Mouse (Mus musculus) heart, embryonic 15.5 days (tissue): ENCODE data around the gene Ptgir. TPM values are rescaled to one million over a fixed set of nuclear protein-coding genes. Genes with fewer than 3 reads are reported as not detected.

Experiments
- ATAC-seq: fragments of 200-750 bp; cut with Nextera tagmentation; replicated peaks from 2 replicates; pipeline ENCODE4 v1.8.0; 2017; ENCODE audit warnings: low read depth, moderate TSS enrichment; ENCODE audit not compliant: insufficient number of reproducible peaks, insufficient read depth, low FRiP score
- H3K27ac ChIP-seq: fragments of 300-500 bp; sonication (generic); 2 replicates; pipeline ENCODE4 v1.5.1; 2015; ENCODE audit warnings: mild to moderate bottlenecking, inconsistent platforms
- H3K27me3 ChIP-seq: fragments of 300-500 bp; sonication (generic); 2 replicates; pipeline ENCODE4 v1.6.1; 2015; ENCODE audit warnings: inconsistent platforms
- H3K36me3 ChIP-seq: fragments of 300-500 bp; sonication (generic); 2 replicates; pipeline ENCODE4 v1.6.1; 2015; ENCODE audit warnings: mild to moderate bottlenecking, inconsistent platforms
- H3K4me1 ChIP-seq: fragments of 300-500 bp; sonication (generic); replicated peaks from 2 replicates; pipeline ENCODE4 v1.6.1; 2015; ENCODE audit warnings: inconsistent platforms
- H3K4me2 ChIP-seq: fragments of 300-500 bp; sonication (generic); 2 replicates; pipeline ENCODE4 v1.6.1; 2015; ENCODE audit warnings: inconsistent platforms, mild to moderate bottlenecking, moderate library complexity
- H3K4me3 ChIP-seq: fragments of 300-500 bp; sonication (generic); 2 replicates; pipeline ENCODE4 v1.5.1; 2015; ENCODE audit warnings: mild to moderate bottlenecking, inconsistent platforms
- H3K9ac ChIP-seq: fragments of 300-500 bp; sonication (generic); 2 replicates; pipeline ENCODE4 v1.6.1; 2015; ENCODE audit warnings: mild to moderate bottlenecking, inconsistent platforms
- H3K9me3 ChIP-seq: fragments of 300-500 bp; sonication (generic); replicated peaks from 2 replicates; pipeline ENCODE4 v1.6.1; 2016; ENCODE audit warnings: inconsistent platforms
- WGBS: fragments of 180-500 bp; shearing (Covaris S2); methylation state at CpG from one replicate; pipeline ENCODE4 v1.1.7; 2015; ENCODE audit warnings: mixed read lengths; 5-methylcytosine and 5-hydroxymethylcytosine counted together
- polyA plus RNA-seq: library from polyadenylated mRNA; unstranded; fragments of >200 nt; fragmentation: Nextera tagmentation; extraction: Ambion mirVana; gene quantifications from 2 replicates; pipeline ENCODE4 v1.2.1, GENCODE M21; 2015

The Ptgir gene
- 0.86 and 1.2 TPM in 2 replicates for polyA plus RNA-seq

DNA sequence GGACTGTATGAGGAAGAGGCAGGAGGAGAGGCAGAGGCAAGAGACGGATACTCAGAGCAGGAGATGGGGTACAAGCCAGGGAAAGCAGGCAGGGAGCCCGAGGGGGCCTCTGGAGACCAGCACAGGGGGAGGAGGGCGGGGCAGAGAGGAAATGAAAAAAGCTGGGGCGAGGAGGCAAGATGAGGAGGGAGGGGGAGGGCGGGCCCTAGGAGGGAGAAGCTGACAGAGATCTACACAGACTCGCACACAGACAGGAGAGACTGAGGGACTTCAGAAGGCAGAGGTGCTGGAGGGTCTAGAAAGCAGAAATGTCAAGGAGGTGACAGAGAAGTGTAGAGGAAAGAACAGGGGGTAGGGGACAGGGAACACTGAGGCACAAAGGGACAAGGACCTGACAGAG is at the start of gene Ptgir:
TSS of gene Ptgir (plus strand) at position 210 of the 400 bp plus-strand sequence.
- peaks cover 63% of the 10 kb centered on the region for H3K27me3 ChIP-seq
- peaks cover 54% of the 10 kb centered on the region for H3K4me1 ChIP-seq
- no peak within 1 kb of the TSS for H3K4me3 ChIP-seq
- H3K36me3 ChIP-seq: no peaks in the 10 kb centered on the region
- peak within 1 kb of the TSS; percentile 25 for H3K4me2 ChIP-seq
- no peaks in the 10 kb centered on the region for H3K9me3 ChIP-seq
- no peak within 1 kb of the TSS for H3K9ac ChIP-seq
- WGBS: 34% methylated on average over 6 of the region's 6 CpGs
- peak within 1 kb of the TSS; percentile 10 for H3K27ac ChIP-seq
- ATAC-seq: no peak

DNA sequence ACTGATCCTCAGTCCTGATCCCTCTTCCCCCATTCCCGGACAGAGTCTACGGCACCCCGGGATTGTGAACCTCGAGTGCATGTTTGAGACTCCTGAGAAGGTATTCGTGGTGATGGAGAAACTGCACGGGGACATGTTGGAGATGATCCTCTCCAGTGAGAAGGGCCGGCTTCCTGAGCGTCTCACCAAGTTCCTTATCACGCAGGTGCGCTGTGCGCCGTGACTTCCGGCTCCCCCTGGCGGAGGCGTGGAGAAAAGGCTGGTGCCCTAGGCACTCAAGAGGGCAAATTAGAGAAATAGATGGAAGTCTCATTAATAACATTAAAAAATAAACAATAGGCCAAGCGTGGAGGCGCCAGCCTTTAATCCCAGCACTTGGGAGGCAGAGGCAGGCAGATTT is 48.0 kb upstream of the Ptgir start:
- ATAC-seq: no peak
- WGBS: 31% methylated on average over 17 of the region's 17 CpGs
- H3K4me2 ChIP-seq: no peak overlapping the region
- no peaks in the 10 kb centered on the region for H3K9me3 ChIP-seq
- H3K4me1 ChIP-seq: no peaks in the 10 kb centered on the region
- peaks cover 58% of the 10 kb centered on the region for H3K36me3 ChIP-seq
- no peak overlapping the region for H3K4me3 ChIP-seq
- H3K9ac ChIP-seq: no peak overlapping the region
- H3K27ac ChIP-seq: no peak overlapping the region
- no peaks in the 10 kb centered on the region for H3K27me3 ChIP-seq

DNA sequence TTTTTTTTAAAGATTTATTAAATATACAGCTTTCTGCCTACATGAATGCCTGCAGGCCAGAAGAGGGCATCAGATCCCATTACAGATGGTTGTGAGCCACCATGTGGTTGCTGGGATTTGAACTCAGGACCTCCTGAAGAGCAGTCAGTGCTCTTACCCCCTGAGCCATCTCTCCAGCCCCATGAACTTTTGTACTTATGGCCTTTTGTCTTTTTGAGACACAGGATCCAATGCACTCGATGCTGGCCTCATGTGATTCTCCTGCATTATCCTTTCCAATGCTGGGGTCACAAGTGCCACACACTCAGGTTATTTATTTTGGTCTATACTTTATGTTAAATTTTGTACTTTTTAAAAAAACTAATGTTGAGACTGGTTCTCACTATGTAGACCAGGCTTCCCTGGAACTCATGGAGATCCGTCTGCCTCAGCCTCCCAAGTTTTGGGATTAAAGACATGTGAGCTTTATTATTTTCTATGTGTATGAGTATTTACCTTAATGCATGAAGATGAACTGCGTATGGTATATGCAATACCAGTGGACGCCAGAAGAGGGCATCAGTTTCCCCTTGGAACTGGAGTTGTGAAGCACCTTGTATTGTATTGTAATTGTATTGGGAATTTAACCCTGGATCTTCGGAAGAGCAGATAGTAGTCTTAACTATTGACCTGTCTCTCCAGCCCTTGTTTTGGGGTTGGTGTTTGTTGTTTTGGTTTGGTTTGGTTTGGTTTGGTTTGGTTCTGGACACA is 46.2 kb upstream of the Ptgir start:
- ATAC-seq: no peak
- WGBS: 34% methylated on average over 5 of the region's 5 CpGs
- Histone ChIP-seq H3K36me3 (peaks cover 55% of the 10 kb centered on the region), H3K9me3 (no peaks in the 10 kb centered on the region), H3K4me2 (no peak overlapping the region), H3K27me3 (no peaks in the 10 kb centered on the region), H3K4me1 (no peaks in the 10 kb centered on the region), H3K4me3 (no peak overlapping the region), H3K27ac (no peak overlapping the region), H3K9ac (no peak overlapping the region)

DNA sequence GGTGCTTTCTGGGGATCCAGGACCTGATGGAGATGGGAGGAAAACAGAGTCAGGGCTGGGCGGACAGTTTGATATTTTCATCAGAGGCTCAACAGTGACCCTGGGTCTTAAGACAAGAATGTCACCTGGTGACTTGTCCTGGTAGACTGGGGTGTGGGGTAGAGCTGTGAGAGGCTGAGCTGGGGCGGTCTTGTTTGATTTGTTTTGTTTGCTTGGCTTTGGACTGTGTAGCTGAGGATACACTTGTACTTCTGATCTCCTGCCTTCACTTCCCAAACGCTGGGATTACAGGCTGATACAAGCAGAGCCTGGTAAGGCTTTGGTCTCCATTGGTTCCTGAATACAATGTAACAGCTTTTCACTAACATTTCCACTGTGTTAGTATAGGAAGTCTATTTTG is 38.8 kb upstream of the Ptgir start:
- Histone ChIP-seq H3K4me1 (no peaks in the 10 kb centered on the region), H3K36me3 (peaks cover 35% of the 10 kb centered on the region), H3K4me2 (no peak overlapping the region), H3K9ac (no peak overlapping the region), H3K27me3 (no peaks in the 10 kb centered on the region), H3K9me3 (no peaks in the 10 kb centered on the region), H3K4me3 (no peak overlapping the region), H3K27ac (no peak overlapping the region)
- ATAC-seq: no peak
- 85% methylated on average over 3 of the region's 3 CpGs for WGBS

DNA sequence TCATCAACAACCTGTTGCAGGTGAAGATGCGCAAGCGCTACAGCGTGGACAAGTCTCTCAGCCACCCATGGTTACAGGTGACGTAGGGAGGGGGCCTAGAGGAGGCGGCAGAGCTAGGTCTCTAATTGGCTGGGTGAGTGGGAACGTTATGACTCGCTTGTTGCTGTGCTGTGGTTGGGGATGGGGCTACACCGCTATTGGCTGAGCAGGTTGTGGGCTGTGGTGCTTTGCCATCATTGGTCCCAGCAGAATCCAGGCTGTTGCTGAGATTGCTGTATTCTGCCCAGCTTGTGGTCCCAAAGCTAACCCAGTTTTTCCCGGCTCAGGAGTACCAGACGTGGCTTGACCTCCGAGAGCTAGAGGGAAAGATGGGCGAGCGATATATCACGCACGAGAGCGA is 36.8 kb upstream of the Ptgir start:
- H3K4me3 ChIP-seq: no peak overlapping the region
- H3K27me3 ChIP-seq: no peaks in the 10 kb centered on the region
- H3K27ac ChIP-seq: no peak overlapping the region
- no peak overlapping the region for H3K9ac ChIP-seq
- H3K4me1 ChIP-seq: peaks cover 3% of the 10 kb centered on the region; the same call in 1 of the 2 replicates
- peak overlapping the region; percentile 2; the same call in 1 of the 2 replicates for H3K4me2 ChIP-seq
- ATAC-seq: peak; percentile 69
- WGBS: 40% methylated on average over 16 of the region's 16 CpGs
- H3K36me3 ChIP-seq: peaks cover 28% of the 10 kb centered on the region
- no peaks in the 10 kb centered on the region for H3K9me3 ChIP-seq

DNA sequence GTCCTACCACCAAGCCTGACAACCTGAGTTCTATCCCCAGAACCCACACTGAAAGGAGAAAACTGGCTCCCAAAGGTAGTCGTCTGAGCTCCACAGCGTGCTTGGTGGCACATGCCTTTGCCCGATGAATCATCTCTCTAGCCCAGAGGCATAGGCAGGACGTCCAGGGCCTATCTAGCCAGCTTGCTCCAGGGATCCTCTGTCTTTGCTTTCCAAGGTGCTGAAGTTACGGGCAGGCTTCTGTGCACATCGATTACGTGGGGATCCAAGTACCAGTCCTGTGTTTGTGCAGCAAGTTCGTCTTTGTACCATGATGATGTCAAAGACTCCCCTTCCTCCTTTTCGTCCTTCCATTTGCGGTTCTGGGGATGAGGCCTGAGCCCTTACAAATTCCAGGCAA is 34.7 kb upstream of the Ptgir start:
- Histone ChIP-seq H3K27me3 (no peaks in the 10 kb centered on the region), H3K36me3 (peaks cover 12% of the 10 kb centered on the region; the same call in 1 of the 2 replicates), H3K4me3 (no peak overlapping the region), H3K4me2 (no peak overlapping the region), H3K9ac (no peak overlapping the region), H3K27ac (no peak overlapping the region), H3K4me1 (peaks cover 15% of the 10 kb centered on the region), H3K9me3 (no peaks in the 10 kb centered on the region)
- WGBS: 76% methylated on average over 10 of the region's 10 CpGs
- ATAC-seq: no peak

DNA sequence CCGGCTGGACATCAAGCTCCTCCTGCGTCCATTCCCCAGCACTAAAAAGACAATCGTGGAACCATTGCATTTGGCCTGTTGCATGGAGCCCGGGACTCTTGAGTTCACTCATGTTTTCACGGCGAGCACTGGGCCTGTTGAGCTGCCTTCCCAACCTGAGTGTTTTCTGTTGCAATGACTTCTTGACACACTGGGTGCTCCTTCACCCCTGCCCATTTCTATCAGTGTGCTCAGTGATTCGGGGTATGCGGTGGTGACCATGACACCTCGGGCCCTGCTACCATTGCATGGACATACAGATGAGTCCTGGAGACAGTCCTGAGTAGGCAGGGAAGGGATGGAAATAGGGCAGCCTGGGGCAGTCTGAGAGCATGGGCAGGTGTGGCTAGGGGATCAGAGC is 33.8 kb upstream of the Ptgir start:
- Histone ChIP-seq H3K4me2 (no peak overlapping the region), H3K36me3 (peaks cover 12% of the 10 kb centered on the region; the same call in 1 of the 2 replicates), H3K9ac (no peak overlapping the region), H3K9me3 (no peaks in the 10 kb centered on the region), H3K27ac (no peak overlapping the region), H3K27me3 (no peaks in the 10 kb centered on the region), H3K4me1 (peaks cover 23% of the 10 kb centered on the region), H3K4me3 (no peak overlapping the region)
- WGBS: 91% methylated on average over 9 of the region's 9 CpGs
- ATAC-seq: no peak

DNA sequence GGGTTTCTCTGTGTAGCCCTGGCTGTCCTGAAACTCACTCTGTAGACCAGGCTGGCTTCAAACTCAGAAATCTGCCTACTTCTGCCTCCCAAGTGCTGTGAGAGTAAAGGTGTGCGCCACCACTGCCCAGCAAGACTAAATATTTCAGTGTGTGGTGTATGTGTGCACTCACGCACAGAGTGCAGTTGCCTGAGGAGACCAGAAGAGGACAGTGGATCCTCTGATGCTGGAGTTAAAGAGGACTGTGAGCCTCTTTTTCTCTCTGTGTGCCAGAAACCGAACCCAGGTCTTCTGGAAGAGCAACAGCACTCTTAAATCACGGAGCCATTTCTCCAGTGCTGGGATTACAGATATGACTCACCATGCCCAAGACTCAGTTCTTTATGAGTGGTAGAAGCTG is 32.9 kb upstream of the Ptgir start:
- peaks cover 5% of the 10 kb centered on the region; the same call in 1 of the 2 replicates for H3K36me3 ChIP-seq
- H3K4me3 ChIP-seq: no peak overlapping the region
- peaks cover 26% of the 10 kb centered on the region for H3K4me1 ChIP-seq
- H3K9me3 ChIP-seq: no peaks in the 10 kb centered on the region
- 86% methylated on average over 4 of the region's 4 CpGs for WGBS
- H3K27ac ChIP-seq: no peak overlapping the region
- H3K4me2 ChIP-seq: no peak overlapping the region
- no peak for ATAC-seq
- H3K27me3 ChIP-seq: no peaks in the 10 kb centered on the region
- H3K9ac ChIP-seq: no peak overlapping the region

DNA sequence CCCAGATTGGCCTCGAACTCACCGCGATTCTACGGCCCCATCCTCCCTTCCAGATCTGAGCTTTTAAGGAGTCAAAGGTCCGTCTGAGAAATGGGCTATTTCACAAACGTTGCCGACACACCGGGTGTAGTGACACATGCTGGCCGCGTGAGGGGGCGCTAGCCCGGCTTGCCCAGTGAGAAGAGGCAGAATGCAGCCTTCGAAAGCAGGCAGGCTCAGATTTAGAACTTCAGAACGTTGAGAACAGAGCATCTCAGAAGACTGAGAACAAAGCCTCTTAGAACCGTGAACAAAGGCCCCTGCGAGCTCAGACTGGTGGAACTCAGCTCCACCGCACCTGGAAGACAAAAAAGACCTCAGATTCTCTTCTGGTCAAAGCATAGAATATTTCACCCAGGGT is 32.1 kb upstream of the Ptgir start:
- Histone ChIP-seq H3K27me3 (no peaks in the 10 kb centered on the region), H3K4me1 (peaks cover 28% of the 10 kb centered on the region), H3K9me3 (no peaks in the 10 kb centered on the region), H3K4me2 (peak overlapping the region; percentile 54), H3K27ac (peak overlapping the region; percentile 84), H3K9ac (no peak overlapping the region), H3K36me3 (peaks cover 4% of the 10 kb centered on the region; the same call in 1 of the 2 replicates), H3K4me3 (peak overlapping the region; percentile 35)
- ATAC-seq: no peak
- 2% methylated on average over 17 of the region's 17 CpGs for WGBS

DNA sequence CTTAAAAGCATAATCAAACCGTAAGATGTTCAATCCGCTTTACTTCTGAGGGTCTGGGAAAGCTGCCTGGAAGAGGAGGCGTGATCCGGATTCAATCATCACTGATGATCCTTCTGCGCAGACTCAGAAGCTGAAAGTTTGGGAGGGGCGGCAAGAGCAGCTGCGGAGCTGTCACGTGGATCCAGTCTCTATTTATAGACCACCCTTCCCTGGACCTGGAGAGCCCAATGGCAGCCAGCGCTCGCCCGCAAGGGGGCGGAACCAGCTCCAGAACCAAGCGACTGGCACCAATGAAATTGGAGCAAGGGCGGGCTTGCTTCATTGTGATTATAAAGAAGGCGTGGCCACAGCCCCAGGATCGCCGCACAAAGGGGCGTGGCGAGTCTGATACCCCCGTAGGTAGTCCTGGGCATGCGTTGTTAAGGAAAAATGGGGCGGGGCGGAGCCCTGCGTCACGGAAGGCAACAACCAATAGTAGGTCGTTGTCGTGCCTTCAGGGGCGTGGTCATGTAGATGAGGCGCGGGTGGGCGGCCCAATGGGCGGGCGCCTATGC is 31.5 kb upstream of the Ptgir start:
- peaks cover 4% of the 10 kb centered on the region; the same call in 1 of the 2 replicates for H3K36me3 ChIP-seq
- H3K9me3 ChIP-seq: no peaks in the 10 kb centered on the region
- peak overlapping the region; percentile 84 for H3K27ac ChIP-seq
- H3K9ac ChIP-seq: no peak overlapping the region
- H3K27me3 ChIP-seq: no peaks in the 10 kb centered on the region
- peak overlapping the region; percentile 70 for H3K4me3 ChIP-seq
- H3K4me1 ChIP-seq: peaks cover 31% of the 10 kb centered on the region
- under 1% methylated on average over 30 of the region's 33 CpGs for WGBS
- peak overlapping the region; percentile 82 for H3K4me2 ChIP-seq
- peak; percentile 96 for ATAC-seq

DNA sequence AGATGAGACGGTGACA is 31.2 kb upstream of the Ptgir start, which contains the start of gene Dact3:
TSS of gene Dact3 (plus strand) at position 8 of the 16 bp plus-strand sequence.
- Histone ChIP-seq H3K4me1 (peaks cover 34% of the 10 kb centered on the region), H3K27ac (peak within 1 kb of the TSS; percentile 84), H3K4me3 (peak within 1 kb of the TSS; percentile 70), H3K36me3 (peaks cover 4% of the 10 kb centered on the region; the same call in 1 of the 2 replicates), H3K9me3 (no peaks in the 10 kb centered on the region), H3K27me3 (no peaks in the 10 kb centered on the region), H3K4me2 (peak within 1 kb of the TSS; percentile 82), H3K9ac (peak within 1 kb of the TSS; percentile 79)
- WGBS: no CpG with 5 or more reads among the region's 1 CpGs
- no peak for ATAC-seq

DNA sequence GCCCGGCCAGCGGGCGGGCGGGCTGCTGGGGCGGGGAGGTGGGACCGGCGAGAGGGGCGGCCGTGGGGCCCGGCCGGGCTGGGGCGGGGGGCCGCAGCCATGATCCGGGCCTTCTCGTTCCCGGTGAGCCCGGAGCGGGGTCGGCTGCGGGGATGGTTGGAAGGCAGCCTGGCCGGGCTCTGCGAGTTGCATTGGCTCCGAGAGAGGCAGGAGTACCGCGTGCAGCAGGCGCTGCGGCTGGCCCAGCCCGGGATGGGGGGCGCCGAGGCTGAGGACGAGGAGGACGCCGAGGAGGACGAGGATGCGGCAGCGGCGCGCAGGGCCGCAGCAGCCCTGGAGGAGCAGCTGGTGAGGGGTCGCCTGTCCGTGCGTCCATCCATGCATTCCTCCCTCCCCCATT is 31.0 kb upstream of the Ptgir start:
- H3K9ac ChIP-seq: peak overlapping the region; percentile 79
- H3K4me3 ChIP-seq: peak overlapping the region; percentile 70
- H3K36me3 ChIP-seq: peaks cover 4% of the 10 kb centered on the region; the same call in 1 of the 2 replicates
- H3K9me3 ChIP-seq: no peaks in the 10 kb centered on the region
- WGBS: under 1% methylated on average over 41 of the region's 42 CpGs
- peak; percentile 3 for ATAC-seq
- peaks cover 36% of the 10 kb centered on the region for H3K4me1 ChIP-seq
- peak overlapping the region; percentile 79 for H3K27ac ChIP-seq
- H3K27me3 ChIP-seq: no peaks in the 10 kb centered on the region
- peak overlapping the region; percentile 82 for H3K4me2 ChIP-seq
